Mouse (Mus musculus) megakaryocyte, adult 5-6 weeks (primary cell): ENCODE measurements around the gene Alox12b. TPM values are rescaled to one million over a fixed set of nuclear protein-coding genes. Genes with fewer than 3 reads are reported as not detected.

Experiments
- ATAC-seq: 2 replicates; pipeline ENCODE4 v1.8.0; 2016; ENCODE audit warnings: mild to moderate bottlenecking, inconsistent platforms; ENCODE audit not compliant: poor library complexity, severe bottlenecking
- total RNA-seq, 2 experiments: library from RNA; stranded (forward) in 1 of 2; stranded (reverse) in 1 of 2; fragments of 153-499, 151-499 nt in 1 of 2; fragments of 221-1000, 200-1000 nt in 1 of 2; gene quantifications; 2 replicates each; pipeline versions ENCODE4 v1.2.3 to v1.2.4; 2015 to 2017

The Alox12b gene
- total RNA-seq, 2 experiments from 2014 or later, result not detected

- ATAC-seq, result peak; percentile 39
Observed at GRCm38 (mm10) chr11:69123056-69123692, 33.6 kb upstream of the Alox12b start.

- peak; percentile 31 for ATAC-seq
Observed at GRCm38 (mm10) chr11:69123693-69124497, 32.9 kb upstream of the Alox12b start.

GRCm38 (mm10) chr11:69124498-69124847 lies 32.3 kb upstream of the Alox12b start:
- ATAC-seq, result no peak

GRCm38 (mm10) chr11:69125041-69125851 lies 31.5 kb upstream of the Alox12b start:
- ATAC-seq, result peak; percentile 19; the same call in 1 of the 2 replicates

- no peak for ATAC-seq
Observed at GRCm38 (mm10) chr11:69125852-69125918, 31.1 kb upstream of the Alox12b start, which contains the start of gene Aloxe3. Gene Aloxe3, plus strand, starts transcription at chr11:69125896.

- no peak for ATAC-seq
Observed at GRCm38 (mm10) chr11:69125919-69126705, 30.7 kb upstream of the Alox12b start.

GRCm38 (mm10) chr11:69126706-69127095 lies 30.1 kb upstream of the Alox12b start:
- no peak for ATAC-seq

- ATAC-seq, result no peak
Observed at GRCm38 (mm10) chr11:69128426-69129122, 28.2 kb upstream of the Alox12b start.

GRCm38 (mm10) chr11:69133566-69133922 lies 23.2 kb upstream of the Alox12b start:
- ATAC-seq, result 0 out of 2 replicates have a peak, but pooled peaks have one; percentile 1

- peak; percentile 90 for ATAC-seq
Observed at GRCm38 (mm10) chr11:69133923-69134621, 22.7 kb upstream of the Alox12b start.

GRCm38 (mm10) chr11:69134622-69134968 lies 22.2 kb upstream of the Alox12b start:
- no peak for ATAC-seq

- ATAC-seq, result no peak
Observed at GRCm38 (mm10) chr11:69135361-69135760, 21.4 kb upstream of the Alox12b start.

- ATAC-seq, result no peak
Observed at GRCm38 (mm10) chr11:69147546-69147945, 9.2 kb upstream of the Alox12b start.

- ATAC-seq, result no peak
Observed at GRCm38 (mm10) chr11:69148451-69148960, 8.3 kb upstream of the Alox12b start.

- ATAC-seq, result no peak
Observed at GRCm38 (mm10) chr11:69149728-69150127, 7.1 kb upstream of the Alox12b start.

GRCm38 (mm10) chr11:69150444-69150843 lies 6.3 kb upstream of the Alox12b start:
- ATAC-seq, result peak; percentile 47; the same call in 1 of the 2 replicates

GRCm38 (mm10) chr11:69151004-69151403 lies 5.8 kb upstream of the Alox12b start:
- no peak for ATAC-seq

- no peak for ATAC-seq
Observed at GRCm38 (mm10) chr11:69153831-69154230, 3.0 kb upstream of the Alox12b start.

- ATAC-seq, result no peak
Observed at GRCm38 (mm10) chr11:69155351-69155750, 1.4 kb upstream of the Alox12b start.

- ATAC-seq, result no peak
Observed at GRCm38 (mm10) chr11:69169313-69169712, 12.5 kb downstream of the Alox12b start.
